Mouse (Mus musculus) cerebellum, adult 18-20 months (tissue): ENCODE measurements at regions not wholly inside any gene's neighbourhood (a gene's known extent, or its start where the extent isn't known, plus 50 kb on each side); places are given as distances from the start of the nearest gene placed in this dataset.

ENCODE experiments used
- DNase-seq, 2 experiments: peaks; one replicate each; pipeline ENCODE4 v3.0.0; 2021

GRCm38 (mm10) chr1:75612083-75612720 is 66.1 kb downstream of the Slc4a3 start:
- DNase-seq = no peak

DNA sequence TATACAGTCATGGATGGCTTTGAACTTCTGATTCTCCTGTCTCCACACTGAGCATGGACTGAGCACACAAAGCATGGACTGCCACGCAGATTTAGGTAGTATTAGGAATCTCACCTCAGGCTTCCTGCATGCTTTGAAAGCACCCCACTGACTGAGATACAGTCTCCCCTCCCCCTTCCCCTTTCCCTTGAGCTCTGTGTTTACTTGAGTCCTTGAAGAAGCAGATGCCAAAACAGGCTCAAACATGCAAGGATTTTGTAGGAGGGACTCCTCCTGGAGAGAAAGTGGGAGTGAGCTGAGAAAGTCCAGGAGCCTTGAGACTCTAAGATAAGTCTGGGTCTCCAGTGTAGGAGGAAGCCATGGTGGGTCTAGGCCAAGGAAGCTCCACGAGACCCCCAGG is 67.1 kb downstream of the Slc4a3 start:
- DNase-seq = no peak

DNA sequence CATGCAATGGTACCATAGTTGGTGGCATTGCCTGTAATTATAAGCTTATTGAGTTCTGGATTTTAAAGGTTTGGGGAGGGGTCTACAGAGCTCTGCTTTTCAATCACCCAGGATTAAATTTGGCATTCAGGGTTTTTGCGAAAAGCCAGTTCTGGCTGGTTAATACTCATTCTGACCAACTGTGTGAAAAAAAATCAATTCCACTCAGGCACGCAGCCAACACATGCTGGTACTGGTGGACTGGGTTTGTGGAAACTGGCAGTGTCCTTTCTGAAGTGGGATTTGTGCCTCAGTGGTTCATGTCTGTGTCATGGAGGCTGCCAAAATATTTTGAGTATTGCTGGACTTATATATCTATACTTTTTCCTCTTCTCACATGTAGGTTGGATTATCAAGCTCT is 70.9 kb downstream of the Slc4a3 start:
- DNase-seq = peak; percentile 37 to 43

GRCm38 (mm10) chr1:75618367-75618790 is 72.3 kb downstream of the Slc4a3 start:
- DNase-seq = peak; percentile 45 to 50

GRCm38 (mm10) chr1:75630287-75630686 is 84.2 kb downstream of the Slc4a3 start:
- DNase-seq = no peak

DNA sequence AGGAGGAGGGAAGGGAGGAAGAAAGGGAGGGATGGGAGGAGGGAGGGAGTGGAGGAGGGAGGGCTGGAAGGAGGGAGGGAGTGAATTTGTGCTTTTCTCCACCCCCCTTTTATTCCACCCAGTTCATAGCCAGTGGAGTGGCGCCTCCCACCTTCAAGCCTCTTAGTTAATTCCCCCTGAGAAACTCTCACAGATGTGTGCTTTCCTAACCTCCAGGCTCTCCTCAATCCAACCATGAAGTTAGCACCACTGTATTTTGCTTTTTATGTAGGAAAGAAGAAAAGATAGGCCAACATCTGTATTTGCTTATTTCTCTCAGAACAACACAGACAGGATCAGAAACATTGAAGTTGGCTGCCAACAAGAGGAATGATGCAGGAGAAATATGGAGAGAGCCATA is 85.7 kb downstream of the Slc4a3 start:
- DNase-seq = no peak

DNA sequence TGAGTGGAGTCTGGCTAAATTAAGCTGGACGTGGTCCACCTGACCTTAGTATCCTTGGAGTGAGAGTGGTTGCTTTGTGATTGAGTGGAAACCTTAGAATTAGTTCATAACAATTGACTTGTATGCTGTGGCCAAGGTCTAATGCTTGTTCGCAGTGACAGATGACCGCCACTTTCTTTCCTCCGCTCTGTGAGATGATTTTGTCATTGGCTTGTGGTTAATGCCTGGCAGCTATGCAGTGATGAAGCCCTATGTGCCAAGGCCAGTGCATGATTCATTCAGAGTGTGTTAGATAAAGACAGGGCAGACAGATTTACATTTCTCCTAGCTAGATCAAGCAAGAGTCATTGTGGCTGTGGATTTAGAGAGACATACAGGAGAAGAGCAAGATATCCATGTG is 89.5 kb downstream of the Slc4a3 start:
- DNase-seq = no peak

- DNase-seq = no peak
Observed at GRCm38 (mm10) chr1:75639031-75640001, 93.2 kb downstream of the Slc4a3 start.

GRCm38 (mm10) chr1:75642496-75642895 is 96.4 kb downstream of the Slc4a3 start:
- DNase-seq = no peak

- peak; percentile 58 to 69 for DNase-seq
Observed at GRCm38 (mm10) chr1:75652547-75652946, 106.5 kb downstream of the Slc4a3 start.

GRCm38 (mm10) chr1:75652987-75653573 is 107.0 kb downstream of the Slc4a3 start:
- DNase-seq = peak; percentile 5

GRCm38 (mm10) chr1:75653671-75654076 is 107.6 kb downstream of the Slc4a3 start:
- DNase-seq = peak; percentile 65 to 72

GRCm38 (mm10) chr1:75656592-75656991 is 110.5 kb downstream of the Slc4a3 start:
- DNase-seq = no peak

GRCm38 (mm10) chr1:75660336-75661100 is 114.5 kb downstream of the Slc4a3 start:
- DNase-seq = no peak

DNA sequence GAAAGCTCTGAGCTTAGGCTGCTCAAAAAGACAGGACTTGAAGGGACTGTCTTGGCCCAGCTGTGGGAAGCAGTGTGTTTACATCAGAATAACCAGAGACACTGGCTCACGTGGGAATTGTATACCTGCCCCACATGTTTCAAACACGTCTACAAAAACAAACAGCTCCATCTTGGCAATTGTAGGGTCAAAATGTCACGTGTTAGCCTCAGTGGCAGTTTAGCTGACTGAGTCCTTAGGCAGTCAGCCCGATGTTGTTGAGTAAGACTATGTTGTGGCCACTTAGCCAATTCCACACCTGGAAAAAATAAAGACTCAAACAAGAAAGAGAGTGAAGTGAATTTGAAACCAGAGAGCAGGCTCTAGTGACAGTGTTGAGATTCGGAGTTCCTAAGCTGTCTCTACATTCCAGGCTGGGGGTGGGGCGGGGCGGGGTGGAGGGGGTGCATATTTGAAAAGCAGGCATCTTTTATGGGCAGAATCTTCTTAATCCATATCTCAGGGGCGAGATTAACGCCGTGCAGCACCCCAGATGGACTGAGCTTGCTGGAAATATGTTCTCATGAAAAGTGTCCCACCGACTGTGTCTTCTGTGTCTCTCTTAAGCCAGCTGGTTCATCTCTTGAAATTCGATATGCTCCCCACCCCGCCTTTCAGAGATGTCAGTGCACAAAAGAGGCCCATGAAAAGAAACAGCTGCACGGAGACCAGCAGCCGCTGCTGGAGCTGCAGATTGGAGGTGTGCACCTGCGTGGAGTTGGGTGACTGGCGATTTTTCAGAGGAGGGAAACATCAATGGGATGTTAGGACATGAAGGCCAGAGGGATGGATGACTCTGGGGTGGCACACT is 116.3 kb downstream of the Slc4a3 start:
- no peak for DNase-seq

- DNase-seq = no peak
Observed at GRCm38 (mm10) chr1:75667736-75668269, 121.7 kb downstream of the Slc4a3 start.

DNA sequence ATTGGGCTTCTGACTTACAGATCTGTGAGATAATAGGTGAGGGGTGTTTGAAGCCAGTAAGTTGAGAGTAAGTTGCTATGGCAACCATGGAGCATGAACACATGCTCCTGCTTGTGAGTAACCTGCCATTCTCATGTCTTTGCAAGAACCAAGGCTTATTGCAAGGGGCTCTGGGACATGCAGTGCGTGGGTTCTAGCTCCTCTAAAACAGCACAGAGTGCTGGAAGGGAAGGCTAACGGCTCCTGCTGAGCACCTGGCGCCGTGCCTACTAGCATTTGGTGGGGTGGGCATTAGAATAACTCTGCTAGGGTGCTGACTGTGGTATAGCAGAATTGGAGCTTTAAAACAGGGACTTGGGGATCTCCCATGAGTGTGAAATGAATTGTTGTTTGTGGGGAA is 130.2 kb downstream of the Slc4a3 start:
- no peak for DNase-seq

DNA sequence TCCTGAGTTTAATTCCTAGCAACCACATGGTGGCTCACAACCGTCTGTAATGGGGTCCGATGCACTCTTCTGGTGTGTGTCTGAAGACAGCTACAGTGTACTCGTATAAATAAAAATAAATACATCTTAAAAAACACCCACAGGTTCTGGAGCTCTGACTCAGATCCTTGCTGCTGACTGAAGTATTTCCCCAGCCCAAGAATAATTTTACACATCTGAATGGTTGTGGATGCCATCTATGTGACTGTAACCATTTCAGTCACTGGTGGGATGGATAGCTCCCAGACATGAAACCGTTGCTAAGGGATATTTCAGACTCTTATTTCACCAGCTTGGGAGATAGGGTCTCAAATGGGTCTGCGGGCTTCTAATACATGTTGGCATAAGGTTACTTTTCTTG is 131.6 kb downstream of the Slc4a3 start:
- DNase-seq = no peak

- no peak for DNase-seq
Observed at GRCm38 (mm10) chr1:75678279-75678678, 132.2 kb downstream of the Slc4a3 start.

DNA sequence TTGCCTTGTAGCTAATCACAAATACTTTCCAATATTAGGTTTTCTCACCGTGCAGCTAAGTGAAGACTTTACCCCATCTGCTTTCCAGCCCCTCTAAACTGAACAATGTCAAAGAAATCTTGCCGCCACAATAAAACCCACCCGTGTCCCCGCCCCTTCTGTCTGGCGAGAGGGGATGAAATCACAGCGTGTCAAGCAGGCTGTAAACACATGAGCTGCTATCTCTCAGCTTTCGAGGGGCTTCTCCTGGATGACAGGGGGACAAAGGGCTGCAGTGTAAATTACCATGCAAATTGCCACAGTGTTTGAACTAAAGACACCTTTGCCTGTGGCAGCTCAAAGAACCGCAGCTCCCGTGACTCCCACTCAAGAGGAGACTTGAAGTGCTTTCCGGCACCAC is 134.3 kb downstream of the Slc4a3 start:
- no peak for DNase-seq

- no peak for DNase-seq
Observed at GRCm38 (mm10) chr1:75681913-75682312, 135.8 kb downstream of the Slc4a3 start.

DNA sequence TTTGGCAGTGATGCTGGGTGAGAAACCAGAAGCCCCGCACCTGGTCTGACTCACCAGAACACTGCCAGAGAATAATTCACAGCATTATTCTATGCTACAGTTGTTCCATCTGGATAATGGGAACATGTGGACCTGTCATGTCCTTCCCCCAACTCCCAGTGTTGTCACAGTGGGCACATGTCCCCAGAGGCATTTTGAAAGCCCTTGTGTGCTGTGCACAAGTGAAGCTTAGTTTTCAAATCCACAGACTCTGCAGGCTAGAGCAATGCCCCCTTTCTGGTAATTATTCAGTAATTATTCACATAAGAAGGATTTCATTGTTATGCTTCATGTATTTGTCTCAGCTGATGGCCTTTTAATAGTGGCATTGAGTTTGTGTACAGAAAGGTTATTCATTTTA is 146.7 kb downstream of the Slc4a3 start:
- no peak for DNase-seq
